Mouse (Mus musculus): ENCODE measurements around the gene Olfr1297. TPM values are rescaled to one million over a fixed set of nuclear protein-coding genes. Genes with fewer than 3 reads are reported as not detected.

Gene Olfr1297
- not detected in 2 replicates for polyA plus RNA-seq (2015; fragmentation: Nextera tagmentation; extraction: Ambion mirVana)

- H3K4me3 ChIP-seq (replicated peaks) = no peak within 1 kb of the TSS
- H3K27me3 ChIP-seq = no peaks in the 10 kb centered on the region
- H3K27ac ChIP-seq (replicated peaks) = no peak within 1 kb of the TSS
- WGBS (ENCODE audit: insufficient replicate concordance) = 37% methylated on average over 1 of the region's 1 CpGs
- H3K4me2 ChIP-seq = no peak within 1 kb of the TSS
- no peaks in the 10 kb centered on the region for H3K9me3 ChIP-seq (replicated peaks)
- H3K4me1 ChIP-seq (replicated peaks) = no peaks in the 10 kb centered on the region
- no peaks in the 10 kb centered on the region for H3K36me3 ChIP-seq (replicated peaks)
- ATAC-seq (ENCODE audit: insufficient read depth) = no peak
- no peak within 1 kb of the TSS for H3K9ac ChIP-seq
These were observed at the start of gene Olfr1297 for GRCm38 (mm10) chr2:111626397-111626796. Gene Olfr1297, minus strand, starts transcription at chr2:111626497.

- H3K9me3 ChIP-seq (replicated peaks) = no peaks in the 10 kb centered on the region
- no peak within 1 kb of the TSS for H3K9ac ChIP-seq
- WGBS (ENCODE audit: insufficient replicate concordance) = 59% methylated on average over 4 of the region's 4 CpGs
- H3K27ac ChIP-seq (replicated peaks) = no peak within 1 kb of the TSS
- no peak within 1 kb of the TSS for H3K4me3 ChIP-seq (replicated peaks)
- no peak for ATAC-seq (ENCODE audit: insufficient read depth)
- no peaks in the 10 kb centered on the region for H3K36me3 ChIP-seq (replicated peaks)
- no peaks in the 10 kb centered on the region for H3K27me3 ChIP-seq
- no peak within 1 kb of the TSS for H3K4me2 ChIP-seq
- H3K4me1 ChIP-seq (replicated peaks) = no peaks in the 10 kb centered on the region
These were observed 34.8 kb upstream of the Olfr1297 start, which contains the start of gene Olfr1299 for GRCm38 (mm10) chr2:111661119-111661518. Gene Olfr1299, plus strand, starts transcription at chr2:111661419.

GRCm38 (mm10) chr2:111649101-111649500 is 22.8 kb upstream of the Olfr1297 start, which contains the start of gene Olfr1298:
Gene Olfr1298, minus strand, starts transcription at chr2:111649201.
- H3K9ac ChIP-seq = no peak within 1 kb of the TSS

DNA sequence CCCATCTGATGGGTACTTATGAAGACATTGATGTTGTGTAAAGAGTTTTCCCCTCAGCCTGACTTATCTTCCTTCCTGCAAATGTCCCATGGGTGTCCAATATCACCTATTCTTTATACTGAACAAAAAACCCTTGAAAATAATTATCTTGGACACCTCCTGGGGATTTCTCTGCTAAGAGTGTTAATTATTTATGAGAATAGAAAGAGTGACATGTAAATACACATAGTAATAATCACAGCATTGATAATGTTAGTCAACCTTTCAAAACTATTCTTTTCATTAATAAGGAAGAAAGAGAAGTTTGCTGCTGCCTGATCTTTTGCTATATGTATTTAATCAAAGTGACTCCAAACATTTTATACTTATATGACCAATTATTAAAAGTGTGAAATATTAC is 56.7 kb downstream of the Olfr1297 start, which contains the start of gene Olfr1295:
Olfr1295 (minus strand) TSS at position 101 of the 400 bp plus-strand sequence.
- Histone ChIP-seq H3K9me3 (replicated peaks) (no peaks in the 10 kb centered on the region), H3K4me3 (replicated peaks) (no peak within 1 kb of the TSS), H3K9ac (no peak within 1 kb of the TSS), H3K4me2 (no peak within 1 kb of the TSS), H3K36me3 (replicated peaks) (no peaks in the 10 kb centered on the region), H3K27me3 (no peaks in the 10 kb centered on the region), H3K27ac (replicated peaks) (no peak within 1 kb of the TSS), H3K4me1 (replicated peaks) (no peaks in the 10 kb centered on the region)
- ATAC-seq (ENCODE audit: insufficient read depth) = no peak

More at GRCm38 (mm10) chr2:111649101-111649500, 22.8 kb upstream of the Olfr1297 start, which contains the start of gene Olfr1298:
- Histone ChIP-seq H3K27me3 (no peaks in the 10 kb centered on the region), H3K4me2 (no peak within 1 kb of the TSS), H3K27ac (replicated peaks) (no peak within 1 kb of the TSS), H3K9me3 (replicated peaks) (no peaks in the 10 kb centered on the region), H3K36me3 (replicated peaks) (no peaks in the 10 kb centered on the region), H3K4me1 (replicated peaks) (no peaks in the 10 kb centered on the region), H3K4me3 (replicated peaks) (no peak within 1 kb of the TSS)
- WGBS (ENCODE audit: insufficient replicate concordance) = 55% methylated on average over 1 of the region's 1 CpGs
- no peak for ATAC-seq (ENCODE audit: insufficient read depth)

Other genes with a start within 250 kb of the Olfr1297 start
- not detected in 2 replicates for gene Olfr1286, start 203.4 kb downstream of the Olfr1297 start, polyA plus RNA-seq (2015; fragmentation: Nextera tagmentation; extraction: Ambion mirVana)
- gene Olfr1287, start 177.4 kb downstream of the Olfr1297 start, polyA plus RNA-seq (2015; fragmentation: Nextera tagmentation; extraction: Ambion mirVana) = not detected in 2 replicates
- not detected in 2 replicates for gene Olfr1288, start 152.4 kb downstream of the Olfr1297 start, polyA plus RNA-seq (2015; fragmentation: Nextera tagmentation; extraction: Ambion mirVana)
- gene Olfr1289, start 145.7 kb downstream of the Olfr1297 start, polyA plus RNA-seq (2015; fragmentation: Nextera tagmentation; extraction: Ambion mirVana) = not detected in 2 replicates
- not detected in 2 replicates for gene Olfr1290, start 132.7 kb downstream of the Olfr1297 start, polyA plus RNA-seq (2015; fragmentation: Nextera tagmentation; extraction: Ambion mirVana)
- not detected in 2 replicates for gene Olfr1291-ps1, start 129.3 kb downstream of the Olfr1297 start, polyA plus RNA-seq (2015; fragmentation: Nextera tagmentation; extraction: Ambion mirVana)
- not detected in 2 replicates for gene Olfr1293-ps, start 101.3 kb downstream of the Olfr1297 start, polyA plus RNA-seq (2015; fragmentation: Nextera tagmentation; extraction: Ambion mirVana)
- gene Olfr1294, start 86.2 kb downstream of the Olfr1297 start, polyA plus RNA-seq (2015; fragmentation: Nextera tagmentation; extraction: Ambion mirVana) = not detected in 2 replicates
- gene Olfr1295, start 56.8 kb downstream of the Olfr1297 start, polyA plus RNA-seq (2015; fragmentation: Nextera tagmentation; extraction: Ambion mirVana) = not detected in 2 replicates
- gene Olfr1298, start 22.7 kb upstream of the Olfr1297 start, polyA plus RNA-seq (2015; fragmentation: Nextera tagmentation; extraction: Ambion mirVana) = not detected in 2 replicates
- not detected in 2 replicates for gene Olfr1299, start 34.9 kb upstream of the Olfr1297 start, polyA plus RNA-seq (2015; fragmentation: Nextera tagmentation; extraction: Ambion mirVana)
- gene Olfr1301, start 124.5 kb upstream of the Olfr1297 start, polyA plus RNA-seq (2015; fragmentation: Nextera tagmentation; extraction: Ambion mirVana) = not detected in 2 replicates
- gene Olfr1302, start 150.9 kb upstream of the Olfr1297 start, polyA plus RNA-seq (2015; fragmentation: Nextera tagmentation; extraction: Ambion mirVana) = not detected in 2 replicates
- not detected in 2 replicates for gene Olfr1303, start 193.8 kb upstream of the Olfr1297 start, polyA plus RNA-seq (2015; fragmentation: Nextera tagmentation; extraction: Ambion mirVana)